Mouse (Mus musculus) ovary, postnatal 36 days (tissue): ENCODE data around the gene Rad23b.
"Not testable (repeated sequence)": the region's sequence is repeated elsewhere in the genome, so short reads cannot be mapped to it uniquely, and the experiment has no call there.

Experiments used
- DNase-seq: peaks from one replicate; pipeline ENCODE4 v3.0.0; 2022; ENCODE audit warnings: low spot score, mixed read lengths

The Rad23b gene

GRCm38 (mm10) chr4:55349452-55350218 is at the start of gene Rad23b:
Gene Rad23b (plus strand): TSS chr4:55350043.
- DNase-seq, result peak; percentile 100

DNA sequence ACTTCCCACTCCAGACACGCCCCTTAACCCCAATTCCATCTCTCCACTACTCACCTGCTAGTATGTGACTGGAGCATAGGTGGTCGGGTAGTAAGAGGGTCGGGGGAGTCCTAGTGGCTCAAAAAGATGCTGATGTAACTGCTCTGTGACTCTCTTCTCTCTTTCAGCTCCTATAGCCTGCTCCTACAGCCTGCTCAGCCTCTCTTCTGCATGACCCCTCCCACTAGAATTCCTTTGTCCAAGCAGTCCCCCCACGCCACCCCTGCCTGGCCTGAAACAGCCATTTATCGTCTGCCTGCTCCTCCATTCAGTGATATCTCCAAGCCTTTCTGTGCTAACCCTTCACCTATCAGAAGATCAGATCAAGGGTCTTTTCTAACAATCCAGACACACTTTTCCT is 45.7 kb upstream of the Rad23b start:
- DNase-seq, result no peak

DNA sequence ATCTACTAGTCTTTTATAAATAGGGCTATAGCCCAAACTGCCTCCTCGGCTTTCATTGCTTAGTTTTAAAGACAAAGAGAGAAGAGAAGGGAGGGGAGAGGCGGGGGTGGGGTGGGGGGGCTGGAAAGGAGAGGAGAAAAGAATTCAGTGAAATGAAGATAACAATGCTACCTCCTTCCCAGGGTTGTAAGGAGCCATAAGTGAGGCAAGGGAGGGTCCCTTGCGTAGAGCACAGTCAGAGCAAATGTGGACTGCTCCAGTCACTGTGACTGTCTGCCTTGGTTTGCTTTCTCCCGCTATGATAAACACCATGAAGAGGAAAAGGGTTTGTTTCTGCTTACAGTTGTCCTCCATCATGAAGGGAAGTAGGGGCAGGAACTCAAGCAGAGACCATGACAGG is 43.2 kb upstream of the Rad23b start:
- no peak for DNase-seq

DNA sequence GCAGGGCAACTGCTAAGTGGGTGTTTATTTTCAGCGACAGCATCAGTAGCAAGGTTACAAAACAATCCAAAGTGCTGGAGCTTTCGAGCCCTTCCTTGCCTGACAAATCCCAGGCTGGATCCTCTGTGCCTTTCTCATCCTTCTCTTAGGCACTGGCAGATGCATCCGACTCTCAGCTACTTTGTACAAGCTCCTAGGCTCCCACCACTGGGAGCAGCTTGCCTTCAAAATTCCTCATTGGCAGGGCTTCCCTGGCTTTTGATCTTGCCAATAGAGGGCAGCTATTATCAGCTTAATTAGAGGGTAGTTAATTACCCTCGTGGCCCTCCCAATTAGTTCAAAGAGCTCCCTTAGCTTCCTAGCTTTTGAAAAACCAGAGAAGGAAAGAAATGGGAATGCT is 33.1 kb upstream of the Rad23b start:
- DNase-seq, result no peak

DNA sequence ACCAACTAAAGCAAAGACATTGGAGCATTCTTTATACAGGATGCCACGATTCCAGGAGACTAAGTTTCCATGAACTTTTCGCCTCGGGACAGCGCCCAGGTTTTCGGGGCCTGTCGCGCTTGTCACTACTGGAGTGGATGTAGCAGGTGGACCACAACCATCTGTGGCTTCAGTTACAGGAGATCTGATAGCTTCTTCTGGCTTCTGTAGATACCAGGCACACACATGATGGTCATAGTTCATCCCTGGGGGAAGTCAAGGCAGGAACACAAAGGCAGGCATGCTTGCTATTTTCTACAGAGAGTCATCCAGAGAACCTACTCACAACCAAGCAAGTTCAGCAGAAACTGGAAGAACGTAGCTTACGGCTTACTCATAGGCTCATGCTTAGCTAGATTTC is 31.5 kb upstream of the Rad23b start:
- DNase-seq, result not testable (repeated sequence)

DNA sequence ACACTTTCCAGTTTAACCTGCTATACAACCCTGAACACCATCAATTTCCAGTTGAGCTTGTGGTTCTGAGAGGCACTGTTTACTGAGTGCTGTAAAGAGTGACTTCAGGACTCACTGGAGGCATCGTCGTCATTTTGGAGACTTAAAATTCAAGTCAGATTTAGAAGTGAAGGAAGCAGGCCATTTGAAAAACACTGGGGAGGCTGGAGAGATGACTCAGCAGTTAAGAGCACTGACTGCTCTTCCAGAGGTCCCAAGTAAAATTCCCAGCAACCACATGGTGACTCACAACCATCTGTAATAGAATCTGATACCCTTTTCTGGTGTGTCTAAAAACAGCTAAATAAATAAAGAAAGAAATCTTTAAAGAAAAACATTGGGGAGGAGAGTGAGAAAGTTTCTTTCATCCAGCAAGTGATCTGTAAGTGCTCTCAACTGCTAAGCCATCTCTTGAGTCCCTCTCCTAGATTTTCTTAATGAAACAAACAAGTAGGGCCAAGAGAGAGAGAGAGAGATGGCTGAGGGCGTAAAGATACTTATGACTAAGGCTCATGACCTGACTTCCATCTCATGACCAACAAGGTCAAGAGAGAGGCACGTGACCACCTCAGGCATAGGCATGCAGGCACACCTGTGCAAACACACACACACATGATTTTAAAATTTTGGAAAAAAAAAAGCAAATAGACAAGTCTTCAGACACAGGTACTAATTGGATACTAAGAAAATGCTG is 23.9 kb upstream of the Rad23b start:
- DNase-seq, result no peak

DNA sequence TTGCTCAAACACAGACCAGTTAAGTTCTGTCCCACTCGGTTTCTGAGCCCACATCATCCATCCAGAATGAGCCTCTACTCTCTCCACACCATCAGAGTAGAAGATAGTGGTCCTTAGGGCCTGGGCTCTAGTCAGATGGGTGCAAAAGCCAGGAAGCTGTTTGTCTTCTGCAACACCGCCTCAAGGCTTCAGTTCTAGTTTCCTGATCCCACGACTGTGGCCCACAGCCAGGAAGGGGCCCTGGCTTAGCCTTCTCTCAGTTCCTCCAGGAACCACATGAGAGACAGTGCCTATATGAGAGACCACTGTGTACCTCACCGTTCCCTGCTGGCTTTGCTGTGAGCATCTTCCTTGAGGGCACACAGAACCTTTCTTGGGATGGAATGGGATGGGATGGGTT is 22.3 kb upstream of the Rad23b start:
- DNase-seq, result no peak

DNA sequence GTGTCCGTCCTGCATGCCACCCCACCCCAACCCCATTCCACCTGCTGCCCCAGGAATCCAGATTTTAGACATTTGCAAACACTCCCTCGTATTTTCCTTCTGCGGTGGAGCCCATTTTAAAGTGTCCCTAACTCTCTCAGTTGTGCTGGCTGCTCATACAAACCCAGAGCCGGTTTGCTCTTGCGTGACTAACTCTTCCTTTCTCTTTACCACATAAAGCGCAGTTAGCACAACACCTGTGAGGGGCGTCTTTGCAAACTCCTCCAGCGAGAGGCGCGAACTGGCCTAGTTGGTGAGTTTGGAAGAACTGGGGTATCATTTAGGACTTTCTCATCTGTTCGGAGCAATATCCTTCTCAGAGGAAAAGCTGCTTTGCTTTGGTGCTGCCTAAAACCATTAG is 21.4 kb upstream of the Rad23b start:
- DNase-seq, result no peak

GRCm38 (mm10) chr4:55328928-55329327 is 20.9 kb upstream of the Rad23b start:
- not testable (repeated sequence) for DNase-seq

DNA sequence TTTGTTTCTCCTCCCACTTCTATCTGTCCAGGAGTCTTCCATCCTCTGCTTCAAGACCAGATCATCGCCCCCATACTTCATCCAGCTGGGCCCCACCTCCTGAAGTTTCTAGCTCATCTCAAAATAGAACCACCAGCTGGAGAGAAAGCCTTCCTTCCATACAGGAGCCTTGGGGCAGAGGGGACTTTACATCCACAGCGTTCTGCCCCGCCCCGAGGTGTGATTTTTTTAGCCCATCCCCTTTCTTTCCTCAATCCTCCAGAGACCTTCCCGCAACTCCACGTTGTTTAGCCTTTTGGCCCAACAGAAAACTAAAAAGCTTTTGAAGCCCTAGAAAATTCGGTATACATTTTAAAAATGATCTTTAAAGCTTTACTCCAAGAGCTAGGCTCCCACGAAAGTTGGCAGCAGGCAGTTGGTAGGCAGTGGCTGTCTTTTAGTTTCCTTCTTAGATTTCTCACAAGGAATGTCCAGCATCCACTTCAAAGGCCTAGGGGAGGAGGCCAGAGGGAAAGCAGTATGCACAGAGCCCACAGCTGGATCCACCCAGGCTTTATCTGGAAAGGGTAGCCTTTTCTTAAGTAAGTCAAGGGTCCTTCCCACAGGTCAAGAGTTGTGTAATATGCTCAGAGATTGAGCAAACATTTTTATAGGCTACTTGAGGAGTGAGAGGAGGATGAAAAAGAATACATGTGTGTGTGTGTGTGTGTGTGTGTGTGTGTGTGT is 20.1 kb upstream of the Rad23b start:
- no peak for DNase-seq

DNA sequence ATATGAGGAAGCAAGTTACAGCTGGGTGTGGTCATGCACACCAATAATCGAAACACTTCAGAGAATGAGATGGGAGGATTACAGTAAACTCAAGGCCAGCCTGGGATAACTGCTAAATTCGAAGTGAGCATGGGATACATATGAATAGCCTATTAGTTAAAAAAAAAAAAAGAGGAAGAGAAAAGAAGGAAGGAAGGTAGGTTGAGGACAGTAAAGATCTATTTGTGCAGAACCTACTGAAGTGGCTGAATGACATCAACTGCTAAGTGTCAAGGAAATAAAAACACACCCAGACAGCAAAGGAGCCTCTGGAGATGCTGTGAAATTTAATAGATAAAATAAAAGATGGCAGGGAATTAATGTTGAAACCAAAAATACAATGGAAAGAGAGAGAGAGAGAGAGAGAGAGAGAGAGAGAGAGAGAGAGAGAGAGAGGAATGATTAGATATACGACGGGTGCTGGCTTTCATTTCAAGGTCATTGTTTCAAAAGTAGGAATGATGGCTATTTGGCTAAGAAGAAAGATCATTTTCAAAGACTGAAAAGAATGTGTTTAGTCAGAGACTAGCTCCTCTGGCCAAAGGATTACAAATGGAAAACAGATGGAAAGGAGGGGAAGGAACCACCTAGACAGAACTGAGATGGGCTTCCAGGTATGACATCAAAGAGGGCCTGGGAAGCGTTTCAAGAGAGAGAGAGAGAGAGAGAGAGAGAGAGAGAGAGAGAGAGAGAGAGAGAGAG is 14.6 kb upstream of the Rad23b start:
- no peak for DNase-seq

DNA sequence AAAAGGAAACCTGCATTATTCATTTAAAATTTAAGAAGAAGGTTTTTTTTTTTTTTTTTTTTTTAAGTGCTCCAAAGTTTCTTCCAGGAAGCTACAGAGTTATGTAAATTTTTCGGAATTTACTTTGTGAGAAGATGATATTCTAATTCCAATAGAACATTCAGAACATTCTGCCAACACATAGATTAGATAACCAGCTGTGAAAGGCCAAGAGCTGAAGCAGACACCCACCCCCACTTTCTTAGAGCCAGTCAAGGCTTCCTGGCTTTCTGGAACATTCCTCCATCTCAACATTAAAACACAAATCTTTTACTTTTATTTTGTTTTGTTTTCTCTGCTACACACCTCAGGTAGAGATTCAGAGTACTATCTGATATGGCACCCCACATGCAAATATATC is 10.9 kb upstream of the Rad23b start:
- DNase-seq, result no peak

DNA sequence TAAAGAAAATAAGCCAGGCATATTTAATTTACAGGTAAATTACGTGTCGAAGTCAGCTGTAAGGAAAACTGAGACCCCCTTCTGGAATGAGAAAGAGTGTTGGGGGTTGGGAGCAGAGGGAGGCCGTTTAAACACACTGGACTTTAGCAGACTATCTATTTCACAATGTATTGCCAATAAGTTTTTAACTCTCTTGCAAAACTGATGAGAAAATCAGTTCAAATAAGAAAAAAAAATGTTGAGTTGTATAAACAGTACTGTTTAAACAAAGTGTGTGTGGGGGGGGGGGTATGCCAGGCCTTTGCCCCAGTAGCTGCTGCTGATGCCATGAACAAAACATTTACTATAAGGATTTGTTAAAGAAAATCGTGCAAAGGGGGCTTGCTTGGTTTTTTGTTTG is 10.5 kb upstream of the Rad23b start:
- no peak for DNase-seq

DNA sequence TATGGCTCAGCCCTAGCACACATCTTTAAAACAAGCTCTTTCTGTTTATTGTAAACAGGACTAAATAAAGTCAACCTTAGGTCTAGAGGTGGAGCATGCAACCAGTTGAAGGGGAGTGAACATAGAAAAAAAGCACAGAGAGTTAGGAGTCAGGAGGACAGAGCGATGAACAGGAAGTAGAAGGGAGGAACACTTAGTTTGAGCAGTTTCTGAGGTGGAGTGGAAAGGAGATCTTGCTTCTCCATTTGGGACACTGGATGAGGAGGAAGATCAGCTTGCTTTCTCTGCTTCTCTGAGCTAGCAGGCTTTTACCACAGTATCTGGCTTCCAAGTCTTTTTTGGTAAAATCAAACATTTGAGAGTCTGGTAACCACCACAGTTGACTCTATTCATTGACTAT is 8.0 kb upstream of the Rad23b start:
- DNase-seq, result no peak

DNA sequence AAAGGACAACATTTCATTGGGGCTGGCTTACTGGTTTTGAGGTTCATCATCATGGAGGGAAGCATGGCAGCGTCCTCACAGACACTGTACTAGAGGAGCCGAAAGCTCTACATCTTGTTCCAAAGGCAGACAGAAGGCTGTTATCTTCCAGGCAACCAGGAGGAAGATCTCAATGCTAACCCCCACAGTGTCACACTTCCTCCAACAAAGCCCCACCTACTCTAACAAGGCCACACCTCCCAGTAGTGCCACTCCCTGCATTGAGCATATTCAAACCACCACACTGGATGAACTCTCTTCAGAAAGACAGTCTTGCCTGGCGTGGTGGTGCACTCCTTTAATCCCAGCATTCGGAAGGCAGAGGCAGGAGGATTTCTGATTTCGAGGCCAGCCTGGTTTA is 7.2 kb upstream of the Rad23b start:
- DNase-seq, result no peak

GRCm38 (mm10) chr4:55343287-55343686 is 6.6 kb upstream of the Rad23b start:
- DNase-seq, result no peak

- DNase-seq, result no peak
Measured at GRCm38 (mm10) chr4:55348759-55349451, 938 bp upstream of the Rad23b start.

DNA sequence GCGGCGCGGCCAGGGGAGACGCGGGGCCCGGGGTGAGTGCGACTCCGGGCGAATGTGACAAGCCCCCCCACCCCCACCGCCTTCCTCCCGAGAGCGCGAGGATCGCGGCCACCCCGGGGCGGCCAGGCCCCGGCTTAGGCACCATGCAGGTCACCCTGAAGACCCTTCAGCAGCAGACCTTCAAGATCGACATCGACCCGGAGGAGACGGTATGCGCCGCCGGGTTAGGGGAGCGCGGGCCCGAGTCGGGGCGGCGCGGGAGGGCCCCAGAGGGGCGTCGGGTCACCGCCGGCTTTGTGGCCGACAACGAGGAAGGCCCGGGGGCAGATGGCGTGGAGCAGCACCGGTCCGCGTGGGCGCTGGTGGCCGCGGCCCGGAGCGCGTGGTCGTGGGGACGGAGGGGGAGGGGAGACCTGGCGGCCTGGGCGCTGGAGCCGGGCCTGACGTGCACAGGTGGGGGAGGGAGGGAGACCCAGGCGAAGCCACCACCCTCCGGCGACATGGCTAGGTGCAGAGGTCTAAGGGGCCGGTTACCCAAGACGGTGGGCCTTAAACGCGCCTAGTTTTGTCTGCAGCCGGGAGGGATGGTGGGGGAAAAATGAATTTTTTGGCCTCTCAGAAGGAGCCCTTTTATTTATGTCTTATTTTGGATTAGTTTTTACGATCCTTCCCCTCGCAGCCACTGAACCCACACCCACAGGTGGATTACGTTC is 532 bp downstream of the Rad23b start:
- peak; percentile 57 for DNase-seq

DNA sequence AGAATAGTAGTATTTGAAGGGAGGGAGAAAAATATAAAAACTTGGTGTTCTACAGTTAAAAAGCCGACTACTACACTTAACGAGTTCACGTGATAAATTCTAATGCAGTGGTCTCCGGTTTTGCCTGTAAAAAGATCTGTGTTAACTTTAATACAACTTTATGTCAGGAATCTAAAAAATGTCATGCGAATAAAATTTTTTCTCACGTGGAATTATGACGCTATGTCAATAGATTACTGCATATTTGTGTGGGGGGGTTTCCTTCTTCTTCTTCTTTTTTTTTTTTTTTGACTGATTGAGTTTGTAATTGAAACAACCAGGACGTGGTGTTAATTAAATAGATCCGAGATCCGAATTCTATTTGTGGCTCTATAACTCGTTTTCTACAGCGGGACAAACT is 1.2 kb downstream of the Rad23b start:
- DNase-seq, result no peak

GRCm38 (mm10) chr4:55351860-55352259 is 2.0 kb downstream of the Rad23b start:
- DNase-seq, result no peak

GRCm38 (mm10) chr4:55354038-55354437 is 4.2 kb downstream of the Rad23b start:
- DNase-seq, result no peak
